Mouse (Mus musculus) CH12.LX (cell line): ENCODE measurements at regions not wholly inside any gene's neighbourhood (a gene's known extent, or its start where the extent isn't known, plus 50 kb on each side); places are given as distances from the start of the nearest gene placed in this dataset.

Experiments used
- CHD1 ChIP-seq: IDR thresholded peaks from 2 replicates; pipeline ENCODE4 v1.6.1; 2012; ENCODE audit warnings: low read depth, low read length, improper control_type of control experiment, inconsistent platforms
- CTCF ChIP-seq, 2 experiments: IDR thresholded peaks in 1 of 2; conservative IDR thresholded peaks in 1 of 2; 2 replicates each; pipeline ENCODE4 v1.5.1; 2011 to 2012; ENCODE audit warnings: low read depth in 2 of 2, low read length in 2 of 2, improper control_type of control experiment in 1 of 2, inconsistent platforms in 1 of 2, mild to moderate bottlenecking in 1 of 2, moderate library complexity in 1 of 2
- EP300 ChIP-seq: IDR thresholded peaks from 2 replicates; pipeline ENCODE4 v1.6.1; 2011; ENCODE audit warnings: low read length, improper control_type of control experiment
- NRF1 ChIP-seq: IDR thresholded peaks from 2 replicates; pipeline ENCODE4 v1.6.1; 2014; ENCODE audit warnings: low read depth, mild to moderate bottlenecking, inconsistent platforms, low read length, improper control_type of control experiment, moderate library complexity
- RCOR1 ChIP-seq: conservative IDR thresholded peaks from 2 replicates; pipeline ENCODE4 v1.6.1; 2012; ENCODE audit warnings: low read depth, mild to moderate bottlenecking, inconsistent platforms, low read length, improper control_type of control experiment
- USF1 ChIP-seq: IDR thresholded peaks from 2 replicates; pipeline ENCODE4 v1.6.1; 2014; ENCODE audit warnings: low read depth, mild to moderate bottlenecking, inconsistent platforms, low read length, improper control_type of control experiment
- ZC3H11A ChIP-seq: IDR thresholded peaks from 2 replicates; pipeline ENCODE4 v1.6.1; 2012; ENCODE audit warnings: low read depth, mild to moderate bottlenecking, inconsistent platforms, low read length, improper control_type of control experiment

DNA sequence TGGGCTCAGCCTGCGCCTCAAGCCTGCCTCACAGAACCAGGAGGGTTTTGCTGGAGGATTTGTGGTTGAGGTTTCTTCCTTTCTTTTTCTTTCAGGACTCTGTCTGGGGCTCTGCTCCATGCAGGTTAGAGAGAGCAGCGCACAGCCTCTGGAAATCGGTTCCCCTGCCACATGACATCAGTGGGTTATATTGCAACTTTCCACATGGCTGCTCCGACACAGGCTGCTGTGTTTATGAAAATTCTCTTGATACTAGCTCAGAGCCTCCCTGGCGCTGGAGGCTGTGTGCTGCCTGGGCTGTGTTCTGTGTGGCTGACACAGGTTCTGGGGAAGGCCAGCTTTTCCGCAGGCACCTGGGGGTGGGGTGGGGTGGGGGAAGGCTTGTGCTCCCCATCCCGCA lies 178.7 kb upstream of the Gm4791 start:
- TF ChIP-seq RCOR1 (no peak), NRF1 (no peak), CHD1 (no peak), ZC3H11A (no peak), CTCF (conservative IDR thresholded peaks at IDR 0.05 in 1 of 2, IDR thresholded peaks at IDR 0.05 in 1 of 2; ENCODE audit: low read depth in 2 of 2, low read length in 2 of 2) (no peak), USF1 (no peak), EP300 (no peak)
